Mouse (Mus musculus) brain, embryonic 14.5 days (tissue): ENCODE measurements at regions not wholly inside any gene's neighbourhood (a gene's known extent, or its start where the extent isn't known, plus 50 kb on each side); places are given as distances from the start of the nearest gene placed in this dataset.

ENCODE experiments used
- DNase-seq: peaks from one replicate; pipeline ENCODE4 v3.0.0-alpha.2; 2011; ENCODE audit warnings: low read depth
- CTCF ChIP-seq: fragments of 200-500 bp; IDR thresholded peaks from 2 replicates; pipeline ENCODE4 v1.5.1; 2012; ENCODE audit warnings: inconsistent platforms, mild to moderate bottlenecking, moderate library complexity, borderline replicate concordance; ENCODE audit not compliant: insufficient read depth, insufficient read length; ENCODE audit errors: extremely low read depth
- POLR2A ChIP-seq: fragments of 200-500 bp; IDR thresholded peaks from 2 replicates; pipeline ENCODE4 v1.6.1; 2012; ENCODE audit warnings: mild to moderate bottlenecking, inconsistent platforms, borderline replicate concordance; ENCODE audit not compliant: poor library complexity, insufficient read depth, insufficient read length, severe bottlenecking; ENCODE audit errors: extremely low read depth

- TF ChIP-seq CTCF = no peak
- DNase-seq = no peak
These were observed 218.1 kb upstream of the Ccdc122 start for GRCm38 (mm10) chr14:76818256-76819010.

- no peak for TF ChIP-seq POLR2A
- no peak for TF ChIP-seq CTCF
- DNase-seq = no peak
These were observed 219.3 kb upstream of the Ccdc122 start for GRCm38 (mm10) chr14:76817189-76817772.

GRCm38 (mm10) chr14:76816666-76817065 lies 219.9 kb upstream of the Ccdc122 start:
- TF ChIP-seq CTCF (no peak), POLR2A (no peak)
- DNase-seq = no peak

- TF ChIP-seq POLR2A (no peak), CTCF (no peak)
- DNase-seq = no peak
These were observed 224.3 kb upstream of the Ccdc122 start for GRCm38 (mm10) chr14:76812155-76812875.

GRCm38 (mm10) chr14:76810697-76811589 lies 225.6 kb upstream of the Ccdc122 start:
- DNase-seq = no peak
- TF ChIP-seq POLR2A (no peak), CTCF (no peak)

- no peak for DNase-seq
These were observed 226.5 kb upstream of the Ccdc122 start for GRCm38 (mm10) chr14:76810041-76810440.

GRCm38 (mm10) chr14:76809411-76809810 lies 227.2 kb upstream of the Ccdc122 start:
- DNase-seq = no peak
- TF ChIP-seq POLR2A (no peak), CTCF (no peak)

More at GRCm38 (mm10) chr14:76810041-76810440, 226.5 kb upstream of the Ccdc122 start:
- TF ChIP-seq CTCF = no peak
- no peak for TF ChIP-seq POLR2A

- DNase-seq = no peak
These were observed 231.3 kb upstream of the Ccdc122 start for GRCm38 (mm10) chr14:76805151-76805785.

GRCm38 (mm10) chr14:76804447-76805150 lies 232.0 kb upstream of the Ccdc122 start:
- DNase-seq = no peak
- TF ChIP-seq POLR2A (no peak), CTCF (no peak)

More at GRCm38 (mm10) chr14:76805151-76805785, 231.3 kb upstream of the Ccdc122 start:
- TF ChIP-seq POLR2A = no peak
- no peak for TF ChIP-seq CTCF

- DNase-seq = no peak
These were observed 236.4 kb upstream of the Ccdc122 start for GRCm38 (mm10) chr14:76800181-76800580.

More at GRCm38 (mm10) chr14:76800181-76800580, 236.4 kb upstream of the Ccdc122 start:
- TF ChIP-seq CTCF (no peak), POLR2A (no peak)
